Mouse (Mus musculus): ENCODE results near the gene H2al1j.

Gene H2al1j

DNA sequence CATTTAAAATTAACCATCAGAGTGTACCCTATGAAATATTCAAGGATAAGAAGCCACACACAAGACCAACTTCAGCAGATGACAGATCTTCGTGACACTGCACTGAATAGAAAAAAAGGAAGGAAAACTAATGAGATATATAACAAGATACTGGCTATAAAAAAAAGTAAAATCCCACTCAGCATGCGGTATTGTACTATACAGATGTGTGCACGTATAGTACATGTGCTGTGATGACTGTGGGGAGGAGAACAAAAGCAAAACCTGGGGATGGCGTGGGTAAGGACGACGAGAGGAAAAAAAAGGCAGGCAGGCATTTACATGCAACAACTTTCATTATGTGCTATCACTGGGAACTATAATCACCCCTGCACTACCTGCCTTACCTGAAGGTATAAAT is 33.2 kb downstream of the H2al1j start:
- no peak for DNase-seq (ENCODE audit: low read depth, low spot score)
- no peaks in the 10 kb centered on the region for H3K36me3 ChIP-seq (ENCODE audit: control insufficient read depth, insufficient read depth, low read length, poor library complexity, severe bottlenecking)
- no peaks in the 10 kb centered on the region for H3K27me3 ChIP-seq (ENCODE audit: control insufficient read depth, insufficient read depth, low read length, poor library complexity, severe bottlenecking)

GRCm38 (mm10) chrX:11361261-11361660 is 33.6 kb downstream of the H2al1j start:
- Histone ChIP-seq H3K36me3 (ENCODE audit: control insufficient read depth, insufficient read depth, low read length, poor library complexity, severe bottlenecking) (no peaks in the 10 kb centered on the region), H3K27me3 (ENCODE audit: control insufficient read depth, insufficient read depth, low read length, poor library complexity, severe bottlenecking) (no peaks in the 10 kb centered on the region)
- no peak for DNase-seq (ENCODE audit: low read depth, low spot score)

DNA sequence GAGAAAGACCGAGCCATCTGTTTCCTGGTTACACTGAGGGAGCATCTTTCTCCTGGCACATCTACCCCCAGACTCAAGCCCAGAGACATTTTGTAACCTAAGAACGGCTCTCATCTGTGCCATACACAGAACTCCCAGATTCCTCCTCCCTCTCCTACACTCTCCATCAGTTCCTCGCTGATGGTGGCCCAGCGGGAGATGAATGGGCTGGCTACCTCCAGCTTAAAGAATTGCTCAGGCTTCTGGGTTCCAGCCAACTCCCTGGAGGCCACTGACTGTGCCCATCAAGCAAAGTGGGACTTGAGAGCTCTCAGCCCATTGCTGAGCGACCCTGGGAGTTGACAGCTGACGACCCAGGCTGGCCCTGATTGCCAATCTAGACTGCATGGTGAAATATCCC is 36.3 kb downstream of the H2al1j start:
- no peak for DNase-seq (ENCODE audit: low read depth, low spot score)
- H3K27me3 ChIP-seq (ENCODE audit: control insufficient read depth, insufficient read depth, low read length, poor library complexity, severe bottlenecking), result no peaks in the 10 kb centered on the region

DNA sequence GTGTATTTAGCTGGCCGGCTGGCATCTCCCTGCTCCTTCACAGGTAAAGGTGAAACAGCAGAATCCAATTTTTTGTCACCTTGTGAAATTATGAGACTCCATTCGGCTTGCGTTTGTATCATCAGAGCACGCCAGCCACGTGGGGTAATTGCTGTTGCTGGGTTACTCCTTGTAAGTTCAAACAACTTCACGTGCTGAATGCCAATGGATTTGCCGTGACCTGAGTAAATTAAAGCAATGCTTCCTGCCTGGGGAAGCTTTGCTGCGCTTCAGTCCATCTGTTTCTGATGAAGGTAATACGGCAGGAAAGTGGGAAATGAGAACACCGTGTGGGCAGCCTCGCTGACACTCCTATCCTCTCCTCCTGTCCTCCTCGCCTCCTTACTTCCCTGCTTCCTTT is 37.5 kb downstream of the H2al1j start:
- DNase-seq (ENCODE audit: low read depth, low spot score), result no peak
- Histone ChIP-seq H3K27me3 (ENCODE audit: control insufficient read depth, insufficient read depth, low read length, poor library complexity, severe bottlenecking) (no peaks in the 10 kb centered on the region), H3K36me3 (ENCODE audit: control insufficient read depth, insufficient read depth, low read length, poor library complexity, severe bottlenecking) (no peaks in the 10 kb centered on the region)

More for the DNA sequence above, 36.3 kb downstream of the H2al1j start:
- H3K36me3 ChIP-seq (ENCODE audit: control insufficient read depth, insufficient read depth, low read length, poor library complexity, severe bottlenecking), result no peaks in the 10 kb centered on the region
